Mouse (Mus musculus) hindlimb bud, embryonic 11.5 days (tissue): ENCODE measurements around the gene Ndst4.
A peak's percentile ranks its signal among the peaks of the same experiment; 100 is the strongest.

ENCODE experiments used
- DNase-seq: peaks from one replicate; pipeline ENCODE4 v3.0.0-alpha.2; 2012; ENCODE audit warnings: low read depth, low spot score; ENCODE audit errors: extremely low spot score

Gene Ndst4

DNA sequence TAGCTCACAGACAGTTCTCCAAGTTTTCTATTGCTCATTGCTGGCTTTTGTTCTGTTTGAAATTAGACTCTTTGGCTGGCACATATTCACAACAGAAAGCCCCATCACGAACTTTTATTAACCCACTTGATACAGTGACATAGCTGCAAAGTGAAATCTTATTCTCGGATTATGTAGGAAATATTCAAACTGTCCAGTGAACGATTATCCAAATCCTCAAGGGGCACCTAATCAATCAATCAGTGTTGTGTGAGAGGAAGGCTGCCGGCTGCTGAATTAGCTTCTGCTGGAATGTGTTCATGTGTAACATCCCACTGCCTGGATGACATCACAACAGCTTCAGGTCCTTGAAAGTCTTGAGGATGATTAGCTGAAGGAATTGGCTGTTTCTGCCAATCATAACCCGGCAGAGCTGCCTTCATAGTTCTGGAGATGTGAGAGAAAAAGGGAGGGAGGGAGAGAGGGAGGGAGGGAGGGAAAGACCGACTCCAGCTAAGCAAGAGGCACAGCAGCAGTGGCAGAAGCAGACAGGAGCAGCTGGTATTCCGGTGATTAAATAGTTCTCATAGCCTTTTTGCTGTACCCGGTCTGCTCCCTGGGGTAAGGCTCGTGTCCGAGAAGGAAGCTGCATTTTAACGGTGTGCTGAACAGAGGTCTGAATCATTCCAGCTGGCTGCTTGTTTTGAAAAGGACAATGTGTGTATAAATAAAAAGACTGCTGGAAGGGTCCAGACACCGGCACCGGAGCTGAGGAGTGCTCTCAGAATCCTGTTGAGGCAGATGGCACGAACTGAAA is at the start of gene Ndst4:
Ndst4 (plus strand) TSS at position 476 of the 796 bp plus-strand sequence.
- peak; percentile 16 for DNase-seq

DNA sequence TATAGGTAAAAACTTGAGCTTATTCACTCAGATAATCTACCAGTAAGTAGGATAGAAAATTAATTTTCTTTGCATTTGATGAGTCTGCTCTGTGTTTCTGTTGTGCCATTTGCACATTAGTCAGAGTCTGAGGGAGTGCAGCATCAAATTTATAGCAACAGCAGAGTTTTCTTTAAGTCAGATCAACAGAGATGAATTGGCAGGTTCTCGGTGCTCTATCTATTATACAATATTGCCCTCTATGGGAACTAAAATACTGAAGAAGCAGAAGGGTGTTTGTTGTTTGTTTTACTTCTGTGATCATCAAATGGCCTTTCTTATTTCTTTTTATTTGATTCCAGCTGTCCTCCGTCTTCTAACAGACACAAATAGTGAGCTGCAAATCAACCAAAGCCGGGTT is 6.4 kb upstream of the Ndst4 start:
- no peak for DNase-seq

DNA sequence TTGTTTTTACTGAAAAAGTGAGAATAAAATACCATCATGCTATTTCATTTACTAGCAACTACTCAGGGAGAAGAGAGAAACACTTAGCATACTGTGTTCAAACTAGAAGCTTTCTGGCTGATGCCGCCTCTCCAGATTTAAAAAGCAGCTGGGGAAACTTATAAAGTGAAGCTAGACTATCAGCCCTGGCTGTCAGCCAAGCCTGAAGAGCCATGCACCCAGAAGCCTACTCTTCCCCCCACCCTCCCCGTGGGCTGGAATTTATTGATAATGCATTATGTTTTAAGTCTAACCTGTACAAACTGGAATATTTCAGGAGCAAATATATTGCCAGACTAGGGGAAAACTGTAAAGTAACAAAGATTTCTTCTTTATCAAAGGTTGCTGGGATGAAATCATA is 2.6 kb downstream of the Ndst4 start:
- DNase-seq: no peak

DNA sequence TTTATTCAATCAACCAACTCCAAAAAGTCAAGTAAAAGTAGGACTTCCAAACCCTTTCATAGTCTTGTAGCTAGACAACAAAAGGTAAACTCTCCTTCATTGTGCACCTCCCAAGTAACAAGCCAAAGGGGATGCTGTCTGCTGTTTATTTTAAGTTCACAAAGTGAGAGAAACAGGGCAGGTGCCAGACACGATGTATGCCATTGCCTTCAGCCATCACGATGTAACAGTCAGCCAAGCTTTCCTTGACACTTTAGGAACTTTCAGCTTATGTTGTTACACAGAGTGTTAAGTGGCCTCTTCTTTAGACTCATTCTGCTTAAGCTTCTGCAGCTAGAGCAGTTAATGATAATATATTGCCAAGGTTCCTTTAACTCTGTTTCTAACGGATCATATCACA is 3.1 kb downstream of the Ndst4 start:
- DNase-seq: no peak

DNA sequence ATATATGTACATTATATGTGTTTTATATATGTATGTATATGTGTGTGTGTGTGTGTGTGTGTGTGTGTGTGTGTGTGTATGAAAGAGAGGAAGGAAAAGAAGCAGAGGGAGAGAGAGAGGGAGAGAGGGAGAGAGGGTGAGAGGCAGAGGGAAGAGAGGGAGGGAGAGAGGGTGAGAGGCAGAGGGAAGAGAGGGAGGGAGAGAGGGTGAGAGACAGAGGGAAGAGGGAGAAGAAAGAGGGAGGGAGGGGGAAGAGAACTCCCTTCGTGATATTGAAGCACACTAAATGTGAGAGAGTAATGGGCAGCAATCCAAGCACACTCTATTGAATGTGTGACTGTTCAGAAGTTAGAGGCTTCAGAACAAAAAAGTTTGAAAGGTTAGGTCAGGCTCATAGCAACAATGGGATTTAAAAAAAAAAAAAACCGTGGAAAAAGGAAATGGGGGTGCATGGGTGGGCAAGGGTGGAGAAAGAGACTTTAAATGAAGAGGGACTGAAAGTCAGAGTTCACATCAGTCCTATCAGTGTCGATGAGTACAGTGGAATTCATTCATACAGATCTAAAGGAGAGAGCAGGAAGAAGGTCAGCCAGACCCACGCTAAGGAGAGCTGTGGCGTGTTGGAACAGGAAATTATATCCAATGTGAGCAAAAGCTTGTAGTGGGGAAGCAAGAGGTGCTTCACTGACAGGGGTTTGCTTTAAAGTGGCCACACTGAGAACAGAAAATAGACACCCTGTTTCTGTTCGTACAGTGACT is 63.2 kb downstream of the Ndst4 start:
- DNase-seq: no peak

DNA sequence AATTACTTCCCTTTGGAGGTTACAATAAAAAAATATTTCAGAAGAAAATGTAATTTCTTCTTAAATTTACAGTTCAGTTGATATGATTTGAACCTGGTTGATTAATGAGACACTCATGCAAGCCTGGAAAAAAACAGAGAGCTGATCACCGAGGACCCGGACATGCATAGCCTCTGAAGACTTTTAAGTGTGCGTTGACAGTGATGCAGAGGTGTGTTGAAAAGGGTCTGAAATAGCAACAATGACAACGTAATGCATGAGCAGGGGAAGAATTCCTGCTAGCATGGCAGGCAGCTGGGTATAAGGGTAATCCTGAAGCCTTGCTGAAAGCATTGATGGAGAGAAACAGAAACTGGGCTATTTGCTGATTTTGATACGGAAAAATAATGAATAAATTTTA is 106.2 kb downstream of the Ndst4 start:
- DNase-seq: no peak

DNA sequence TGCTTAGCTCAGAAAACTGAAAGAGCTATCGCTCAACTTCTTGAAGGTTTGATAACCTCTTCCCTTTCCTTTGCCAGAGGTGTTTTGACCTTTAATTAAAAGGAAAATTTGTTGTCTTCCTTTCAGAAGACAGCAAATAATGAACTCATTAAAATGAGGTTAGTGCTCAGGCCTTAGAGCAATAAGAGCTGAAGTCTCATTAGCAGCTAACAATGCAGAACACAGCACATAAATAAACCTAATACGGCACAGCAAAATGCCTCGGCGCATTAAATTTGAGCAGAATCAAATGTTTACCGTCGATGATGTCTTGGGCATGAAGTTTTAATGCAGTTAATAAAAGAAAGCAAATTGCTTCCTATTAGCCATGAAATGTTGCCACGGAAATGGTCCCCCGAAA is 129.5 kb downstream of the Ndst4 start:
- DNase-seq: no peak

DNA sequence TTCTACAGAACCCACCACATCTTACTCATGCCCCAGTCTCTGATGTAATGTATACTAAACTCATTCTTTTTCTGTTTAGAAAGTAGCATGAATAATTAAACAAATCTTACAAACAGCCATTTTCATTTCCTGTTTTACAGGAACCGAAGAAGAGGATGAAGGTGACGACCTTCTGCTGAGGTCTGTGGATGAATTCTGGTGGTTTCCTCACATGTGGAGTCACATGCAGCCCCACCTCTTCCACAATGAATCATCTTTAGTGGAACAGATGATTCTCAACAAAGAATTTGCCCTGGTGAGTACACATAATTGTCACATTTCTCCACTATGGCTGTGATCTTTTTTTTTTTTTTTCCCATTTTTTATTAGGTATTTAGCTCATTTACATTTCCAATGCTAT is 166.7 kb downstream of the Ndst4 start:
- DNase-seq: no peak

DNA sequence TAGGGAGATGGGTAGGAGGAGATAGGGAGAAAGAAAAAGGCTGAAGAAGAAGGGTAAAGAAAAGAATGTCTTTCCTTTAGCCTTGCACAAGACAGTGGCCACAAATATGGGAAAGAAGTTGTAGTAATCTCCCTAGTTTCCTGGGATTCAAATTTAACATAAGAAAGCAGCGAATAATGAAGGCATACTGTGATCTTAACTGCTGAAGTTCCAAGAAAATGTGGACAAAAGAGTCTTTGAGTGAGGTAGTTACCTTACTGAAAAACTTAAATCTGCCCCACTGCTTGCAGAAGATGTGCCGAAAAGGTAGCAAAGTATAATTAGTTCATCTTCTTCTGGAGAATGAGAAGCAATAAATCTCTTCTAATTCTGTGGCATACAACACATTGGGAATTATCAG is 228.4 kb downstream of the Ndst4 start:
- no peak for DNase-seq

DNA sequence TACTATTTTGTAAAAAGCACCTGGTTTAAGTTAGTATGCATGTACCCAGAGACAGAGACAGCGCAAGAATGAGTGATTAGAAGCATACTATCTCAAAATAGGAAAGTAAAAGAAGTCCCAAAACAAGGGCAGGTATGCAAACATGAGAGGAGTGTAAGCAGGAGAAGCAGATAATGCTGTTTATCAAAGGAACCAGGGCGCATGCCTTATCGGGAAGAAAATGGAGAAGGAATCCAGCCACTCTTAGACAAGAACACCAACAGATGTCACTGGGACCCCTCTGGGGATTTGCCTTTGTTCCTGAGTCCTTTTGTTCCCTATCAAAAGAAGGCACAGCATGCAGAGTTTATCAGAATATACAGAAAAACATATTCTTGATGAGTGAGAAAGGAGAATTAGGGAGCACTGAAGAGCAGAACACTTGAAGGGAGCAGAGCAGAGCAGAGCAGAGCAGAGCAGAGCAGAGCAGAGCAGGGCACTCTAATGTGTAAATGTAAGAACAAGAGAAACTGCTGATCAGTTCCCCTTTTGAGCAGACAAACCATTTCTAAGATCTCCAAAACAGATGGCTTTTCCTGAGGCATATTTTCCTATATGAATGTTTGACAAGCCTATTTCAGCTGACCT is 251.2 kb downstream of the Ndst4 start:
- no peak for DNase-seq

DNA sequence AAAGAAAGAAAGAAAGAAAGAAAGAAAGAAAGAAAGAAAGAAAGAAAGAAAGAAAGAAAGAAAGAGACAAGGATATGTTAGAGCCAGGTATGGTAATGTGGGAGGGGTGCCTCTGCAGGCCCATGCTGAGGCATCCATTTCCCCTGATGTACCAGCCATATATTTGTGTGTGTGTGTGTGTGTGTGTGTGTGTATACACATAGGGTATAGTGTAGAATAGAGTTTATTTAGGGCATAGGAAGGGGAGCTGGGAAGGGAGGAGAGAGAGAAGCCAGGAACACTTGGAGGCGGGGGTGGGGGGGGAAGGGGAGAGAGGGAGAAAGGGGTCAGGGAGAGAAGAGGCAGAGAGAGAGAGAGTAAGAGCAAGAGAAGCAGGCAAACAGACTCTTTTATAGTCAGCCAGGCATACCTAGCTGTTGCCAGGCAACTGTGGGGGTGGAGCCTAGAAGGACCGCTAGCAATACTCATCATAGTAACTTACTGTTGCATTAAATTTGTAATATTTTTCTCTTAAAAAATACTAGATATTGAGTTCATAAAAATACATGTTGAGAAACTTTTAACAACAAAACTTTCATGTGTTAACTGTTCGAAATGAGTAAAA is 256.3 kb downstream of the Ndst4 start:
- DNase-seq: no peak

DNA sequence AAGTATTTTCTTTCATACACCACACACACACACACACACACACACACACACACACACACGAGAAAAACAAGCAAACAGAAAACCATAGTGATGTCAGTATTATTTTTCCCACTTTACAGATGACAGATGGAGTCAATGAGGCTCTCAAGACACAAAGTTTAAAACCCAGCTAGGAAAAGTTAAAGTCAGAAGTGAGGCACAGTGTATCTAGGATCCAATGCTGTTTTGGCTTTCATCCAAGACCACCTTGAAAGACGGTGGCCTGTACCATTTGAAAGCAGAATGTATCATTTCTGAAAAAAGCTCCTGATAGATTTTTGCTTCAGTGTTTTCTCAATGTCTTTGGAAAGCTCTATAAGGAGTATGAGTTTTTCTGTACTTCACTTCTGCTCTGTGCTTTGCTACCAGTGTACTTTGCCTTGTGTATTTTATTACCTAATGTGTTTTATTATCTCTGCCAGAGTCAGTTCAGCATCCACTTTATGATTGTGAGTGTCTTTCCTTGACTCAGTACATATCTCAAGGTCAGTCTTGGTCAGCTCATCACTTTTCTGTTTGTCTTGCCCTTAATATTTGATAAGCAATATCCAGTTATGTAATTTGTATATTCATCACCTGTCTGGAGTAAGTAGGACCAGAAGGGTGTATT is 257.1 kb downstream of the Ndst4 start:
- no peak for DNase-seq

DNA sequence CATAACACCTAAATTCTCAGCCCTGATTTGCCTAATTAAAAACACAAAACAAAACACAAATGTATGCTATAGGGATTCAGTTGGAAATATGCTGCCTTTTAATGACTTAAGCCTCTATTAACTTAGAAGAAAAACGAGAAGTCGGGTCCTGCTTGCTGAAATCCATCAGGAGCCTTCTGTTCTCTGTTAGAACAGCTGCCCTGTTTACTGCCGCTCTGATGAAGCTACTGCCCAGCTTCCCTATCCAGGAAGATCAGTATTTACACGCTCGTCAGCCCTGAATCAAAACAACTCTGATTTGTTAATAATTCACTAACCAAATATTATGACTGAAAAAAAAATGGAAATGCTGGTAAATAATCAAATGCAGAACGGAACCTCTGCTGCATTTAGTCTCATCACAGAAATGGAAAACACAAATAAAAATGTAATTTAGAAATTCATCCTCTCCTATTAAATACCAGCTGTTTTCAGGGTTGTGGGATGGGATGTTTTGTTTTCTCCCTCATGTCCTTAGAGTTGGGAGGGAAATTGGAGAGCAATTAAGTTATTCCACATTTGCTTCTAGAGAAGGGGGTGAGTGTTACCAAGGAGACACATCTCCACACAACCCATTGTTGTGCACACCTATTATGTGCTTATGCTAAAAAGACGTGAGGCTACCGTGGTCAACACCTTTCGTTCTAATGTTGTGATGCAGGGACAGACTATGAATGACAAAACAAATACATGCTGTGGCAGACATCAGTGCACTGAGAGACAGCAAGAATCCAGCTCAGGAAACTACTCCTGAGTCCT is 270.3 kb downstream of the Ndst4 start:
- no peak for DNase-seq

DNA sequence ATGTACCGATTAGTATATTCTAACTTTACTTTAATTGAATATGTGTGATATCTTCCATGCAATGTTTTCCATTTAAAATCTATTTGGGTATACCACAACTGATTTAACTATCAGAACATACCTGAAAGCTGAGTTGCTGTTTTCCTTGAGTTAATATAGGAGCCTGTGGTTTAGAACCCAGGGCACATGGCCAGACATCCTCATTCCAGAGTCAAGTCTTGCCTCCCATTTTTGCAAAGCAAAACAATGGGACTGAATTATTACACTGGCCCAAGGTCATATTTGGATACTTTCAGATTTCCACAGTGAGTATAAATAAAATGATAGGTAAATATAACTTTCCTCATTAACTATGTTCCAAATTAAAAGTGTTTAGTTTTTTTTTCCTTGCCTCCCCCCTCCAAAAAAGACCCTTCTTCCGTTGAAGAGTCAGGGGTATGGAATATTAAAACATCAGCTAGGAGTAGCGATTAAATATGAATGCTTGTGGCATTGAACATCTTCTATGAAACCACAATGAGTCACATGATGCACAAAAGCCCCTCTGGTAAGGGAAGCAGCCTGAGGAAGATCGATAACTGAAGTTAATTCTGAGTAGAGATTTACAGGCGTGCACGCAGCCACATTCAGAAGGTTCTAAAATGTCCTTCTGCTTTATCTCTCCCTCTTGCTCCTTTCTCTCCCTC is 271.5 kb downstream of the Ndst4 start:
- no peak for DNase-seq

DNA sequence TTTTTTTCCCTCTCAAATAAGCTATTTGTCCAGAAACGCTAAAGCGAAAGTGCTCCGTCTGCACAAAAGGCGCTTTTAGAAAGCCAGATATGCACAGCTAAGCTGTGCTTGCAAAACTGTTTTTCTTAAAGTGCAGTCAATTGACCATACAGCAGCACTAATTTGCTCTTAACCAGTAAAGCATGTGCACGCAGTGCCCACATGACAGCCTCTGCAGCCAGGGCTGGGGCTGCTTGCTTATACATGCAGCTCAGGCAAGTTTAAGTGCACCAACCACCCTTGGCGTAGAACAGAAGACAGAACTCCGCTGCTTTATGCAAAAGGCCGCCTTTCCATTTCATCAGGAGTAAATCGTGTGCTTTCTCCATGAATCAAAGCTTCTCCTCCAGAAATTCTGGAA is 275.0 kb downstream of the Ndst4 start:
- no peak for DNase-seq

DNA sequence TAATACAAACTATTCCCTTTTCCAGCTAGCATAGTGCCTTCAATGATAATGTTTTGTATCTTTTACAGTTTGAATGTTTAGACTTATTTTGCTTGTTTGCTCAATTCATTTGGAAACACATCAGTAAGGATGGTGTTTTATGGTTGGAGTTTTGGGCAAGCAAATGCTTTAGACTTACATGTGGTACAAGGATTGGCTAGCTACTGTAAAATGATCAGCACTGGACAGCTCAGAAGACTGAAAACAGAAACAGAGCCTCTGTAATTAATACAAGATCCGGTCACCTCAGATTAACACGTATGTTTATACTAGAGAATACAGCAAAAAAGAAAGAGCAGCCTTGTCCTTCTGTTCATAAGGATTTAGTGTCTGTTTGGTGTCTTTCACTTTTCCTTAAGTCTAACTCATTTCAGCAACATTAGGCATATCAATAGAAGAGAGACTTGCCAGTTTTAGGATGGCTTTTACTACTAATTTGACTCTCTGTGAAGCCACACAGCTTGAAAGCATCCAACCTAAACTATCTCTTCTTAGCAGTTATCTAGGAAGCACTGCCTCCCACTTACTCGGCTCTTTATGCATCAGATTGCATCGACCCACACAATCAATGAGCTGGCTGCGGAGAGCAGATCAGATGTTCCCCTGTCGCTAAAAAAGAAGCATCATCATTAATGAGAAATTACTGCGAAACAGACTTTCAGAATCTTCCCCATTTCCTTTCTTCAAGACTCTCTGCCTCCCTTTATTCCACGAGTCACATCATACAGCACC is 279.8 kb downstream of the Ndst4 start:
- no peak for DNase-seq

DNA sequence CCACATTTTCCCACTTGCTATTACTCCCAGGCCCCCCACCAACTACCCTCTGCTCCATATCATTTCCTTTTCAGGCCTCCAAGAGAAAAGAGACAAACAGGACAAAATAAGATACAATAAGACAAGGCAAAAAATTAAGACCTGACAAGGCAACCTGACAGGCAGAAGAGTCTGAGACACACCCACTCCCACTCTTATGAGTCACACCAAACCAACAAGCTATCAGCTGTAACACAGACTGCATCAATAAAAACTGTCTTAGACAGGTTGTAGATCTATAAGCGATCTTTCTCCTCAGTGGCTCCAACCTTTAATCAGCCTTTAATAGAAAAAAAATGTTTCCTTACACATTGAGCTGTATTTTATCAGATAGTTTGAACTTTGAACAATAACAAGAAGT is 280.7 kb downstream of the Ndst4 start:
- no peak for DNase-seq

DNA sequence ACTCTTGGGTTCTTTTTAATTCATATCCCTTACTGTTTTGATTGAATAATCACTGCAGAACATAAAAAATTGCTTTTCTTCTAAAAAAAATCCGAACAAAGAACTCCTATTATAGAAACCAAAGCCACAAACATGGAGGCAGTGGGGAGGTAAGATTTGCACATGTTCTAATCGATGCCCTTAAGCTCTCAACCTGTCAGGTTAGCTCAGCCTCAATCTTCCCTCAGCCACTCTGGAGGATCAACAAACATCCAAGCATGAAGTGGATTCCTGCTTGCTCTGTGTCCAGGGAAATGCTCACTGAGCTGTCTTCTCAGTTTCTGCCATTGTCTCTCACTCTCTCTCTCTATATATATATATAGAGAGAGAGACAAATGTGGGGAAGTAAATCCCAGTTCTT is 283.7 kb downstream of the Ndst4 start:
- no peak for DNase-seq

DNA sequence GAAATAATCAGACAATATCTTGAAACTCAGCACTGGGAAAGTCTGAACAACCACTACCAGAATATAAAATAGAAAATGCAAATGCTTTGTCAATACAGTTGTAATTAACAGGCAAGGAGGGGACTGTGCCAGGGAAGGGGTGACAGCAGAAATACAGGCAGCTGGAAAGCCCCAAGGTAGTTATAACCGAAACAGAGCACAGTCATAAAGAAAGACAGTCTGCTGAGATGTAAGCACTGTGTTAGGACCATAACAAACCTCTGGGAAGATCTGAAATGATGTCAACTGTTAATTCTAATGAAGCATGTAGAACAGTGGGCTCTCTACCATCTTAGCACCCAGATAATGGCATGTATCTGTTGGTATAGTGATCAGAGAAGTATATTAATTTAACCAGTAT is 287.1 kb downstream of the Ndst4 start:
- no peak for DNase-seq
